Mouse (Mus musculus): ENCODE measurements around the gene Crygf. TPM values are rescaled to one million over a fixed set of nuclear protein-coding genes. Genes with fewer than 3 reads are reported as not detected.
"Not testable (repeated sequence)": the region's sequence is repeated elsewhere in the genome, so short reads cannot be mapped to it uniquely, and the experiment has no call there.

Crygf gene
- polyA plus RNA-seq (2015; fragmentation: Nextera tagmentation; extraction: Ambion mirVana): not detected in 2 replicates

GRCm38 (mm10) chr1:65926294-65926693 is at the start of gene Crygf:
Gene Crygf (plus strand): TSS chr1:65926520.
- no peak within 1 kb of the TSS for H3K9ac ChIP-seq
- H3K27me3 ChIP-seq: no peaks in the 10 kb centered on the region
- H3K4me3 ChIP-seq: no peak within 1 kb of the TSS
- no peaks in the 10 kb centered on the region for H3K9me3 ChIP-seq
- H3K4me2 ChIP-seq: no peak within 1 kb of the TSS
- WGBS: 74% methylated on average over 4 of the region's 4 CpGs
- no peaks in the 10 kb centered on the region for H3K36me3 ChIP-seq
- no peak for ATAC-seq (ENCODE audit: low read depth)
- H3K27ac ChIP-seq (replicated peaks): no peak within 1 kb of the TSS
- no peaks in the 10 kb centered on the region for H3K4me1 ChIP-seq (replicated peaks)

DNA sequence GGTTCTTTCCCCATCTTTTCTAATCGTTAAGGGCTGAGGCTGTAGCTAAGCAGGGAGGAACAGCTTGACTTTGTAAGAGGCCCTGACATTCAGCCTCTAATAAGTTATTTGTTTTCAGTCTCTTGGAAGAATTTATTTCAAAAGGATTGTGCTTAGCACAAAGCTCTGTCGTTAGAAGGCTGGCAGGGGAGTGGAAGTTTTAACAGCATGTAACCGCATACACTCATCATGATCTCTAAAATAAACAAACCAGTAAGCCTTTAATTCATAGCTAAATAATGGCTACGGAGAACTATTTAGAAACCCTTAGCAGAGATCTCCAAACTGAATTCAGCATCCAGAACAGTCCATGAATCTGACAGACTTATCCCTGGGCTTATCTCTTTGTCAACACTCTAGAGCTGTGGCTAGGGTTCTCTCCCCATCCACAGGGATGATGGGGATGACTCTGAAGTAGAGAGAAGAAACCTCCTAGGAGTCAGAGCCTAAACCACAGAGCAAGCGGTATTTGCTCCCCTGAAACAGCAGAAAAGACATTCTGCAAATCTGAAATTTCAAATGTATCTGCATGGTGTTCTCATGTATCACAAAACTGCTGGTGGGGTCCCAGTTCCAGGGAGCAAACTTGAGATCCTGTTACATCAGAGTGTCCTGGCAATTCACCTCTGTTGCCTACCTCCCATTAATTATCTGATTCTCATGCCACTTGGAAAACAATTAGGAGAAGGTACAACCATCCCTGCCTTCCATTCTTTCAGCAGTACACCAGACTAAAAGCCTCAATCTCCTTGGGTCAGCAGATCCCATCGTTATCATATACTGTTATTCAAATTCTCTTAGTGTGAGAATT is 734 bp upstream of the Crygf start:
- no peaks in the 10 kb centered on the region for H3K36me3 ChIP-seq
- H3K4me3 ChIP-seq: no peak overlapping the region
- WGBS: 52% methylated on average over 6 of the region's 6 CpGs
- no peak overlapping the region for H3K27ac ChIP-seq (replicated peaks)
- H3K9me3 ChIP-seq: no peaks in the 10 kb centered on the region
- no peak for ATAC-seq (ENCODE audit: low read depth)
- no peaks in the 10 kb centered on the region for H3K4me1 ChIP-seq (replicated peaks)
- no peaks in the 10 kb centered on the region for H3K27me3 ChIP-seq
- H3K4me2 ChIP-seq: no peak overlapping the region
- H3K9ac ChIP-seq: no peak overlapping the region

DNA sequence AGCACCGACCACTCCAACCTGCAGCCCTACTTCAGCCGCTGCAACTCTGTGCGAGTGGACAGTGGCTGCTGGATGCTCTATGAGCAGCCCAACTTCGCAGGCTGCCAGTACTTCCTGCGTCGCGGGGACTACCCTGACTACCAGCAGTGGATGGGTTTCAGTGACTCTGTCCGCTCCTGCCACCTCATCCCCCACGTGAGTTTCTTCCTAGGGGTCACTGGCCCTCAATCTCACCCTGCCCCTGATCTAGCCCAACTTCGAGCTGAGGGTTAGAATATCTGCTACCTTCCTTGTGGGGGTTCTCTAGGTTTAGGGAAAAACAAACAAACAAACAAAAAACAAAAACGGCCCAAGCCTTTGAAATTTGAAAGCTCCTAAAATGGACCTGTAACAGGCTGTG is 376 bp downstream of the Crygf start:
- H3K4me2 ChIP-seq; H3K27me3 ChIP-seq; H3K36me3 ChIP-seq; H3K9me3 ChIP-seq; H3K4me1 ChIP-seq (replicated peaks); H3K9ac ChIP-seq; H3K4me3 ChIP-seq; ATAC-seq (ENCODE audit: low read depth); H3K27ac ChIP-seq (replicated peaks): not testable (repeated sequence)
- 87% methylated on average over 11 of the region's 11 CpGs for WGBS

GRCm38 (mm10) chr1:65930055-65930454 is 3.7 kb downstream of the Crygf start:
- Histone ChIP-seq H3K4me2 (no peak overlapping the region), H3K27ac (replicated peaks) (no peak overlapping the region), H3K9me3 (no peaks in the 10 kb centered on the region), H3K36me3 (no peaks in the 10 kb centered on the region), H3K4me3 (no peak overlapping the region), H3K4me1 (replicated peaks) (no peaks in the 10 kb centered on the region), H3K9ac (no peak overlapping the region), H3K27me3 (no peaks in the 10 kb centered on the region)
- ATAC-seq (ENCODE audit: low read depth): no peak
- 80% methylated on average over 2 of the region's 2 CpGs for WGBS

GRCm38 (mm10) chr1:65932091-65932812 is 5.9 kb downstream of the Crygf start:
- 87% methylated on average over 4 of the region's 4 CpGs for WGBS
- H3K27ac ChIP-seq (replicated peaks): no peak overlapping the region
- no peak overlapping the region for H3K9ac ChIP-seq
- no peaks in the 10 kb centered on the region for H3K9me3 ChIP-seq
- H3K27me3 ChIP-seq: no peaks in the 10 kb centered on the region
- H3K36me3 ChIP-seq: no peaks in the 10 kb centered on the region
- no peak overlapping the region for H3K4me2 ChIP-seq
- no peak for ATAC-seq (ENCODE audit: low read depth)
- H3K4me3 ChIP-seq: no peak overlapping the region
- H3K4me1 ChIP-seq (replicated peaks): no peaks in the 10 kb centered on the region

Other genes starting within 250 kb of the Crygf start
- 356 and 402 TPM in 2 replicates for gene Map2, start 248.8 kb downstream of the Crygf start, polyA plus RNA-seq (2015; fragmentation: Nextera tagmentation; extraction: Ambion mirVana)

Measured in neural tube, embryonic 13.5 days (tissue).